Mouse (Mus musculus) embryo, embryonic 11 days (tissue): ENCODE results near the gene Trnp1.

Experiments
- DNase-seq: peaks from one replicate; pipeline ENCODE4 v3.0.0-alpha.2; 2015

Trnp1 gene

GRCm38 (mm10) chr4:133452433-133452832 is 45.9 kb downstream of the Trnp1 start:
- no peak for DNase-seq

GRCm38 (mm10) chr4:133451536-133451935 is 46.8 kb downstream of the Trnp1 start:
- DNase-seq: peak; percentile 84

- DNase-seq: peak; percentile 84
These were observed 48.6 kb downstream of the Trnp1 start for GRCm38 (mm10) chr4:133449726-133450125.

GRCm38 (mm10) chr4:133448708-133449388 is 49.5 kb downstream of the Trnp1 start:
- no peak for DNase-seq

- no peak for DNase-seq
These were observed 50.4 kb downstream of the Trnp1 start for GRCm38 (mm10) chr4:133447967-133448366.

- no peak for DNase-seq
These were observed 51.0 kb downstream of the Trnp1 start for GRCm38 (mm10) chr4:133447366-133447765.

GRCm38 (mm10) chr4:133445727-133446126 is 52.6 kb downstream of the Trnp1 start:
- DNase-seq: no peak

GRCm38 (mm10) chr4:133443085-133443484 is 55.3 kb downstream of the Trnp1 start:
- no peak for DNase-seq

- no peak for DNase-seq
These were observed 56.2 kb downstream of the Trnp1 start for GRCm38 (mm10) chr4:133442194-133442593.
